Mouse (Mus musculus) ovary, adult 18-20 months (tissue): ENCODE results near the gene Gm49342.
"Not testable (repeated sequence)": the region's sequence is repeated elsewhere in the genome, so short reads cannot be mapped to it uniquely, and the experiment has no call there.

Source experiments
- DNase-seq: peaks from one replicate; pipeline ENCODE4 v3.0.0; 2022; ENCODE audit warnings: low spot score, mixed read lengths

The Gm49342 gene

DNA sequence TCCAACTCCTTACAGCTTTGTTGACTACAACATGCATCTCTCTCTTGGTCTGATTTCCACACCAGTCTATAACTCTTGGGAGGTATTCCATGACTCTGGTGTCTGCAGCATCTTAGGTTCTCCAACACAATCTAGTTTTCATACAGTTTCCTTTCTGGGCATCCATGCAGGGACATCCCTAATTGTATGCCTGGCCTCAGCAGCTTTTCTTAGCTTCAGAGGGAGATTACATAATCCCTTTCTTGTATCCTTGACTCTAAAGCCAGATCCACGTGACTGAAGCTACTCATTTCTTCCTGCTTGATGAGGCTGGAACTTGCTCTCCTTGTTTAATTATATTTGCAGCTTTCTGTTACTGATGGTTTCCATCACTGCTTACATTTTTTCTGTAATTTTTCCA, 7.7 kb upstream of the Gm49342 start:
- DNase-seq: no peak

DNA sequence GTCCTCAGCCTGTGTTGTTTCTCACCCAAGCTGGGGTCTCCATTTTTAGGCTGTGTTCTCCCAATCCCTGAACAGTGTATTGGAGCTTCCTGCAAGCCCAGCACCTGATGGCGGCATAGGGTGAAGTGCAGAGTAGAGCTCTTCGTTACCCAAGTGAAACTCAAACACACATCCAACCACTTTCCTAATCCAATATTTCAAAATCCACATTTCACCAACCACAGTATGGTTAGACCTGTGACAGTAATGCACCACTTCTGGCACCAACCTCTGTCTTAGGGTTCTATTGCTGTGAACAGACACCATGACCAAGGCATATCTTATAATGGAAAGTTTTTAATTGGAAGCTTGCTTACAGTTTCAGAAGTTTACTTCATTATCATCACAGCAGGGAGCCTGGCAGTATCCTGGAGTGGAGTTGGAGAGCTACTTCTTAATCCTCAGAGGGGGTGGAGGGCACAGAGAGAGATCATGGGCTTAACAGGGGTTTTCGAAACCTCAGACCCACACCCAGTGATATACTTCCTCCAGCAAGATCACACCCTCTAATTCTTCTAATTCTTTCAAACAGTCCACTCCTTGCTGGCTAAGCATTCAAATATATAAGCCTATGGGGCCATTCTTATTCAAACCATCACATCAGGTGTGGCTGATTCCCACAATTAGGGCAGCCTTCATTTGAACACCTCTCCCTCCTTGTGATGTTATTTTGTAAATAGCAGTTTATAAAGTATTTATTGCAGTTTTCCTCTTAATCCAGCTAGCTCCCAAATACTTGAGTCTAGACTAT, 6.0 kb upstream of the Gm49342 start:
- no peak for DNase-seq

DNA sequence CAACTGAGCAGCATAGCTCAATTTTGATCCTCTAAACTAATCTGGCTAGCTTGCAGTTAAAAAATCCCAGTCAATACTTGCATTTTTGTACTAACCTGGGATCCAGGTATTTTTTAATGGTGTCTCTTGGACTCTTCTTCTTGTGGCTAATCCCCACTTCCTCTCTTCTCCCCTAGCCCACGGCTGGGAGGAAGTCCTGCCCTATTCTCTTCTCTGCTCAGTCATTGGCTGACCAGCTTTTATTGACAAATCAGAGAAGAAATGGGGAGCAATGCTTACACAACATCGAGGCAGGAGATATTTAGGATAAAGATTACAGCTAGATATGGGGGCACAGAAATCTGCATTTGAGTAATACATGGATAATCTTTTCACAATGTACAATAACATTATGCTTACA, 5.4 kb upstream of the Gm49342 start:
- DNase-seq: no peak

DNA sequence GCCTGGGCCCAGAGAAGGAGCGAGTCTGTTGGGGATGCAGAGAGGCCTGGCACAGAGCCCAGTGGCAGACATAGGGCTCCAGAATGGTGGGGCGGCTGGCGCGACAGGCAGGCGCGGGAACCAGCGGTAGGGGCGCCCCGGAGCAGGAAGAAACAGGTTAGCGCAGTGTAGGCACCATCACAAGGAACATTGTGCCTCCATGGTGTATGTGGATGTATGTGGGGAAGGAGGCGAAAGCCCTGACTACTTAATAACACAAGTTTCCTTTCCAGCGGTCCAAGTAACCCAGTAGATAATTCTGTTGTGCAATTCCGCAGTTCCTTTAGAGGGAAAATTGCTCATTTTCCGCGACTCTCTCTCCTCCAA, 334 bp downstream of the Gm49342 start:
- not testable (repeated sequence) for DNase-seq

DNA sequence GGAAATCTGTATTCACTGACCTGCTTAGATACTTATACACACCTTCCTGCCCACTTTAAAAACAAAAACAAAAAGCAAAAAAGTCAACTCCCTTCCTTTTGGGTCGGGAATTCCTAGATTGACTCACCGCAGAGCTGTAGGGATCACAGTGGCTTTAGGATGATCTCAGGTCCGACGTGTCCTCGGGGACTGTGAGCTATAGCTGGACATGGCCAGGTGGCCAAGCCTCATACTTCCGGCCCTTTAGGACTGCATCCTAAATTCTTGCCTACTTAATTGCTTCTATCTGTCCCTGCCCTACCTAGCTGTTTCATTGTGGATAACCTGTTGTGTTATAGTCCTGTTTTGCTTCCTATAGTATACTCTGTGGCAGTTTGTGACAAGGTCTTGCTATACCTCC, 764 bp downstream of the Gm49342 start:
- DNase-seq: not testable (repeated sequence)

DNA sequence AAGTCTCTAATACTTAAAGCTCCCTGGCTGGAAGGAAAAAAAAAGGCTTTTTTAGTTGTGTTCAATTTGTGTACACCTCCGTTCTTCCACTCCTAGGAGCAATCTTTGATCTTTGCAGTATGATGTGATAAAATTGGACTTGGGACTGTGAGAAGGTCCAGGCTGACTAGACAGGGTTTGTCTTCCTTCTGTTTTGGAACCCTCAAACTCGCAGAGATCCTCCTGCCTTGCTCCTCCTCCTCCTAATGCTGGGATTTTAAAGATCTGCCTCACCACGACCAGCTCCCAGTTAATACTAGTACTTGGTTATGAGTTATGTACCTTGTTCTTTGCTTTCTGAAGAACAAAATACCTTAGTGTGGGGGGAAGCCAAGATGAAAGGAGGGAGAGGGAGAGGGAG, 1.2 kb downstream of the Gm49342 start:
- not testable (repeated sequence) for DNase-seq

DNA sequence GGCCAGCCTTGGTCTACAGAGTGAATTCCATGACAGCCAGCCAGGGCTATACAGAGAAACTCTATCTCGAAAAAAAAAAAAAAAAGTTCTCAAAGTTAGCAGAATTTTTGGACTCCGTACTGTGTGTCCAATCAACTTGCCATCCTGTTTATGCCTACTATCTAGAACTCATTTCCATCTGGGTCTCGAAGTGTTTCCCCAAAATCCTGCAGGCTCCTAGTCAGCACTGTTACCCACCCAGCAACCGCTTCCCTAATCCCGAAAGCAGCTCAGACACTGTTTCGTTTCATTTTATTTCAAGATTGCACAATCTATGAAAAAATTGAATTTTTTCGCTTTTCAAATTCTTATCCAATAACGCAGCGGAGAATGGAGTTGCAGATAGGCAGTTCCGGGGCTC, 11.2 kb downstream of the Gm49342 start:
- no peak for DNase-seq

DNA sequence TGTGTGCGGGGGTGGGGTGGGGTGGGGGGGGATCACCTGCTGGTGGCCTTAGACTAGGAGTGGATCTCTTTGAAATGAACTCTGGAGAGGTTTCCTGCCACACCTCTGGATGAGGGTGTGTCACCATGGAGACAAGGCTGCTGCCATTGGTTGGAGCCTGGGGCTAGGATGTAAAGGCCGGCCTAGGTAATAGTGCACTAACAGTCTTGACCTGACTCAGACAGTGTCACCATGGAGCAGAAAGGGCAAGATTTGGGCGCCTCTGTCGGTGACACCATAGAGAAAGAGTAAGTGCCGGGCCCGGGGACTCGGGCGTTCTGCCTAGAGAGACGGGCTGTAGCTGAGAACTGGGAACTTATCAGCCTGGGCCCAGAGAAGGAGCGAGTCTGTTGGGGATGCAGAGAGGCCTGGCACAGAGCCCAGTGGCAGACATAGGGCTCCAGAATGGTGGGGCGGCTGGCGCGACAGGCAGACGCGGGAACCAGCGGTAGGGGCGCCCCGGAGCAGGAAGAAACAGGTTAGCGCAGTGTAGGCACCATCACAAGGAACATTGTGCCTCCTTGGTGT, 11.7 kb downstream of the Gm49342 start, which contains the start of gene Pnp2:
TSS of gene Pnp2 (plus strand) at position 51 of the 567 bp plus-strand sequence.
- DNase-seq: peak; percentile 23

DNA sequence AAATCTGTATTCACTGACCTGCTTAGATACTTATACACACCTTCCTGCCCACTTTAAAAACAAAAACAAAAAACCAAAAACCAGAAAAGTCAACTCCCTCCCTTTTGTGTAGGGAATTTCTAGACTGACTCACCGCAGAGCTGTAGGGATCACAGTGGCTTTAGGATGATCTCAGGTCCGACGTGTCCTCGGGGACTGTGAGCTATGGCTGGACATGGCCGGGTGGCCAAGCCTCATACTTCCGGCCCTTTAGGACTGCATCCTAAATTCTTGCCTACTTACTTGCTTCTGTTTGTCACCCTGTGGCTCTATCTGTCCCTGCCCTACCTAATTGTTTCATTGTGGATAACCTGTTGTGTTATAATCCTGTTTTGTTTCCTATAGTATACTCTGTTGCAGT, 12.4 kb downstream of the Gm49342 start:
- not testable (repeated sequence) for DNase-seq

DNA sequence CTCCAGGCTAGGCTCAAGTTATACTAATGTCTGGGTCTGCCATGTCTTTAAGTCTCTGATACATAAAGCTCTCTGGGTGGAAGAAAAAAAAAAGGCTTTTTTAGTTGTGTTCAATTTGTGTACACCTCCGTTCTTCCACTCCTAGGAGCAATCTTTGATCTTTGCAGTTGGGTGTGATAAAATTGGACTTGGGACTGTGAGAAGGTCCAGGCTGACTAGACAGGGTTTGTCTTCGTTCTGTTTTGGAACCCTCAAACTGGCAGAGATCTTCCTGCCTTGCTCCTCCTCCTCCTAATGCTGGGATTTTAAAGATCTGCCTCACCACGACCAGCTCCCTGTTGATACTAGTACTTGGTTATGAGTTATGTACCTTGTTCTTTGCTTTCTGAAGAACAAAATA, 12.8 kb downstream of the Gm49342 start:
- not testable (repeated sequence) for DNase-seq

DNA sequence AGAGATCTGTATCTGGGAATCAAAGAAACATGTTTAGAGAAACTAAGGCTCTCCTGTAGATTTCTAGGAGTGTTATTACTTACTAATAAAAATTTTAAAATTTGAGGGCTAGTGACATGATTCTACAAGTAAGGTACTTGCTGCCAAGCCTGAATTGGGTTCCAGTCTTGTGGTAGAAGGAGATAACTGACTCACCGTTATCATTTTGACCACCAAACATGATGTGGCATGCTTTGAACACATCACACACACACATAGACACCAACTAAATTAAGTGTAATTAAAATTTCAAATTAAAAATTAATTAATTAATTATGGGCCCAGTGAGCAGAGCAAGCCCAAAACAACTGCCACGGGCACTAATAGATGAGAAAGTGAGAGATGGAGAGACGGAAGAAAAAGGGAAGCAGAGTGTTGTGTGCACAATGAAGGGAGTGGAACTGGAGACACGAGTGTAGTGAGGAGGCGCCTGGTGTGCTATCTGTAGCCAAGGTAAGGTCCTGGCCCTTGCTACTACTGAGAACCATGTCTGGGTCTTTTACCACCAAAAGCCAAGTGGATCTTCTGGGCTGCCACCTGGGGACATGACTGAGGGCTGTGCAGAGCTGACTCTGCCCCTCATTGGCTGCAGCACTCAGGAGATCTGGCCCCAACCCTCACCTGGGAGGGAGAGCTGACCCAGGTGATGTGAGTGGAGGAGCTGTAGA, 14.1 kb downstream of the Gm49342 start:
- DNase-seq: not testable (repeated sequence)

DNA sequence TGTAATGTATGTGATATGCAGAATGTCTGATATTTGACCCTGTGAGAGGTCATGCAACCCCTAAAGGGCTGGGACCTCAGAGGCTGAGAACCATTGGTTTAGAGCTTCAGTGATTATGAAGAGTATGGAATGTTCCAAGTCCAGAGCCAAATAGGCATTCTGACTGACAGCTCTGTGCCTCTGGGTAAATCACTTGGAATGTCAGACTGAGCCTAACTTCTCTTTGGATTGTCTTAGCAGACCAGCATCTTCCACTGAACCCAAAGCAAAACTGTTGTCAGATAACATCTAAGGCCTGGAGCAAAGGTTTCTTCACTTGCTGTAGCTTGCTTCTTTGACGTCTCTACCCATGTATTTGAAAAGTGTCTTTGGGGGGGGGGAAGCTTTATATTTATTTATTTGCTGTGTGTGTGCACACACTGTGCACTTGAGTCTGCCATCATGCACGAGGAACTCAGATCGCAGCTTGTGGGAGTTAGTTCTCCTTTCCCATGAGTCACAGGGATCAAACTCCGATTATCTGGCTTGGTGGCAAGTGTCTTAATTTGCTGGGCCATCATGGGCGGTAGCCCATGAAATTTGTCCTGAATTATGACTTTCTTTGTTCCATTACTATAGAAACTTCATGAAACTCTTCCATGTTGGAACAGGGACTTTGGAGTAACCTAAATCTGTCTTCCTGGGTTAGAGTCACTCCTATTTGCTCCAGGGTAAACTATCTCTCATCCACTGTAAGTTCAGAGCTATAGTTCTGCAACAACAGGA, 24.1 kb downstream of the Gm49342 start:
- DNase-seq: no peak

DNA sequence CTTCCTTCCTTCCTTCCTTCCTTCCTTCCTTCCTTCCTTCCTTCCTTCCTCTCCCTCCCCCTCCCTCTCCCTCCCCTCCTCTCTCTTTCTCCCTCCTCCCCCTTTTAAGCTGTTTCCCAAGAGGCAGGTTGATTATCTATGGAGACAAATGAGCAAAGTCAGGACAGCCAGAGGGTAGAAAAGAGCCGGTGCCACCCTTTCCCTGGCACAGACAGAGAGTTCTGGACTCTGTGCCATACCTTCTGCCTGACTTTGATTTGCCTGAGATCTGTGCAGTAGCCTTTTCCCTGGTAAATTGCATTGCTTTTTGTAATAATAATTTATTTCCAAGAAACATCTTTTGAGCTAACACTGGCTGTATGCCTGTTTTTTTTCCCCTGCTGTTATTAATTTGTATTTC, 24.7 kb downstream of the Gm49342 start:
- DNase-seq: no peak

DNA sequence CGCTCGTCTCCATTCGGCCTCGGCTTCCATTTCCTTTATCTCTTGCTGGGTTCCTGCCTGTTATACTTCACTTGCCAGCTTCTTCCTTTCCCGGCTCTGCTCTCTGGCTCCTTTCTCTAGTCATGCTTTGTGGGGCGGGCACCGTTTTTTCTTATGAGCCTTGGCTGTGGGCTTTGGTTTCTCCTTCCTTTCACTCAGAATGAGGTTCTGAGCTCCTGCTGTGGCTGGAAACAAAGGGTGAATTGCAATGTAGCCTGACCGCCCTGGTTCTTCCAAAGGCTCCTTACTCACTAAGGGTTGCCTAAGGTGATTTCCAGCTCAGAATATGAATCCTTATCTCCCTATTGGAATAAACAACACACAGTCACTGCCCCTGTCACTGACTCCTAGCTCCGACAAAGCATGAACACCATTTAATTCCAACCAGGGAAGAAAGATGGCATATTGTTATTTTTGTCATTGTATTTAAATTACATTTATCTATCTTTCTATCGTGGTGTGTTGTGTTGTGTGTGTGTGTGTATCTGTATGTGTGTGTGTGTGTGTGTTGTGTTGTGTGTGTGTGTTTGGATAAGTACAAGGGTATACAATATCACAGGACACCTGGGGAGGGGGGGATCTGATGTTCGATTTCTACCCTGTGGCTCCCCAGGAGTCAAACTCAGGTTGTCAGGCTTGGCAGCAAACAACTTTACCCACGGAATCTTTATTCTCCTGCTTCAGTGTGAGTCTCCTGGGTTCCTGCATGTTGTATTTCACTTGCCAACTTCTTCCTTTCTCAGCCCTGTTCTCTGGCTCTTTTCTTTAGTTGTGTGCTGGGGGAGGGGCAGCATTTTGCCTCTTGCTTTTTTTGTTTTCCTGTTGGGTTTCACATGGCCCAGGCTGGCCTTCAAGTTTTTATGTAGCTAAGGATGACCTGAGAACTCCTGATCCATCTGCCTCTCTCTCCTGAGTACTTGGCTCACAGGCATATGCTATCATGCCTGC, 25.5 kb downstream of the Gm49342 start:
- peak; percentile 9 for DNase-seq

DNA sequence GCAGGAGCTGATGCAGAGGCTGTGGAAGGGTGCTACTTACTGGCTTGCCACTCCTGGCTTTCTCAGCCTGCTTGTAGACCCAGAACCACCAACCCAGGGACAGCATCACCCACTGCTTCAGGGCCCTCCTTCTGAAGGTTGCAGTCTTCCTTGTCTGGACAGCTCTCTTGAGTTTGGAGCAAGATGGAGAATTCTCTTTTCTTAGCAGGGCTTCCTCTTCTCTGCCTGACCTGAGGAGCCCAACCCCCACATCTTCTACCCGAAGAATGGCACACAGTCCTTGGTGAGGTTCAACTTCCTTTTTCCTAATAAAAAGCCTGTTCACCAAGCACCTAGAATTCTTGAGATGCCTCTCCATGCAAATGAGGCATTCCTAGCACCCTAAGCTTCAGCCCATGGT, 26.5 kb downstream of the Gm49342 start:
- DNase-seq: no peak

DNA sequence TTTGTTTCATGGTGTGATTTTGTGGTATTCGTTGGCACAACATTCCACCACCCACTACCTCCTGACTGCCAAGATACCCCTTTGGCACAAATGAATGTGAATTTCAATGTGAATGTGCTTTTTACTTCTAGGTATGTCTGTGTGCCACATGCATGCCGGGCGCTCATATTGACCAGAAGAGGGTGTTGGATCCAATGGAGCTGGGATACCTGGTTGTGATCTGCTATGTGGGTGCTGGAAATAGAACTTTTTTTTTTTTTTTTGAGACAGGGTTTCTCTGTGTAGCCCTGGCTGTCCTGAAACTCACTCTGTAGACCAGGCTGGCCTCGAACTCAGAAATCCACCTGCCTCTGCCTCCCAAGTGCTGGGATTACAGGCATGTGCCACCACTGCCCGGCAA, 28.7 kb downstream of the Gm49342 start:
- not testable (repeated sequence) for DNase-seq

DNA sequence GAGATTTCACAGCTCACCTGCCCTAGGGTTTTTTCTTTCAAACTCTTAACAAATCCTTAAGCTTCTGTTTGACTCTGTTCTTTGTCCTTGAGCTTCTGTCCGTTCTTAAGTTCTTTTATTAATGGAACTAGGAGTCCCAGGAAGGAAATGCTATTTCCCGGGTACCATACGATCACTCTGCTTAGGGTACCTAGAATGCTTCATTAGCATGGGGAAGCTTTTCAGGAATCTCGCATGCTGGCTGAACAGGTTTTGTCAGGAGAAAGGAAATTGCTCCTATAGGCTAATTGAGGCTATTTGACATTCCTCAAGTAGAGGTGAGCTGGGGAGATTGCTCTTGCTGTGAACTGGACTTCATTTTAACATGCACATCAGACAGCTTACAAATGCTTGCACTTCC, 29.4 kb downstream of the Gm49342 start:
- no peak for DNase-seq

DNA sequence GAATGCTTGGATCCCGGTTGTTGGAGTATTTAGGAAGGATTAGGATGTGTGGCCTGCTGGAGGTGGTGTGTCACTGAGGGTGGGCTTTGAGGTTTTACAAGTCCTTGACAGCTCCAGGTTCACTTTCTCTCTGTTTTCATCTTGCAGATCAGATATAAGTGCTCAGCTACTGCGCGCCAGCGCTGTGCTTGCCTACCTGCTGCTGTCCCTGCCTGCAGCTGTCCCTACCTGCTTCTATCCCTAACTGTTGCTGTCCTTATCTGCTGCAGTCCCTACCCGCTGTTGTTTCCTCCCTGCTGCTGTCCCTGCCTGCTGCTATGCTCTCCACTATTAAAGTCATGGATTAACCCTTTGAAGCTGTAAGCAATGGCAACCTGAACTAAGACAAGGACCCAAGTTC, 30.7 kb downstream of the Gm49342 start:
- no peak for DNase-seq

DNA sequence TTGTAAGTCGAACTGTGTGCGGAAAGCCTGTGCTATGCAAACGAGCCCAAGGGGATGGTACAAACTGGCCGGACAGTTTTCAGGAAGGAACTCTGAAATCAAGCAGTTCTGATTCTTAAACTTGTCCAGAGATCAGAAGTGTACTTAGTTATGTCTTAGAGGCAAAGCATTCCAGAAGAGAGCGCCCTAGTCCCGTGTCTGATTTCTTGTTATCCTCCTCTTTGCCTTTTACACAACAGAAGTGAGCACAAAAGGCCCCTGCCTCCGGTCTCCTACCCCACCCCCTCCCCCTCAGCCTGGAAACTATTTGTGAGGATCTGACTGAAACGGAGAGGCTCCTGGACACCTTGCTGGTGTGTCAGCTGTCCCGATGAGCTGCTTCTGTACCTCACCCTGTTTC, 32.4 kb downstream of the Gm49342 start:
- DNase-seq: no peak

DNA sequence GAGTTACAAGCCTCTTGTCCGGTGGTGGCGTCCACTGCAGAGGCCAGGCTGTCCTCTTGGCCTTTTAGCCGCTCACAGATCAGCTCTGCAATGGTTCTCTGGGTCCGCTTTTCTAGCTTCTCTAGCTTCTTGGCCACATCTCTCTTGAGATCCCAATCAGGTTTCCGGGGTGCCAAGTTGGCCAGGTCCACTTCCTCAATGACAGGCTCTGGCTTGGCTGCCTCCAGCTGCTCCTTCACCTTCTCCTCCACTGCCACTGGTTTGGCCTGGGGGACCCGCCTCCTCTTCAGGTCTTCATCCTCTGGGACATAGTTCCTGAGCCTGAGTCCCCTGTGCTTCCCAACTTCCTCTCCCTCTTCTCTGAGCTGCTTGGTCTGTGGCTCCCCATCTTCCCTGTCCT, 34.1 kb downstream of the Gm49342 start:
- not testable (repeated sequence) for DNase-seq

DNA sequence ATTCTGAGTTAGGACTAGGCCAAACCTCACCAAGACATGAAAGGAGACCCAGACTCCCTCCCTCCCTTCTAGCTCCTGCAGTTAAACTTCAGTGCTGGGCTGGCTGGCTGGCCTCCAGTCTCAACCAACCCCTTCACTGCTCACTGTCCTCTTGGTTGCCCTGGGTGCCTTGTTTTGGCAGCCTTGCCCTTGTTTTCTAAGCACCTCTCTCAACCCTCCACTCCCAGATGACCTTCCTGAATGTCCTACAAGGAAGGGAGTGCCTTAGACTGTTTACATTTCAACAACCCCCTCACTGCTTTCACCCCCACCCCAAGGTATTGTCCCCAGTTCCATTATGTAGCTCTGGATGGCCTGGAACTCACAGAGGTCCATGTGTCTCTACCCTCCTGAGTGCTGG, 35.3 kb downstream of the Gm49342 start:
- DNase-seq: no peak
